Mouse (Mus musculus) neural tube, embryonic 10.5 days (tissue): Measurements from ENCODE around the gene Atrnl1.
"Not testable (repeated sequence)": the region's sequence is repeated elsewhere in the genome, so short reads cannot be mapped to it uniquely, and the experiment has no call there.

Experiments used
- DNase-seq: peaks from one replicate; pipeline ENCODE4 v3.0.0-alpha.2; 2017; ENCODE audit warnings: low spot score; ENCODE audit errors: extremely low spot score

The Atrnl1 gene

DNA sequence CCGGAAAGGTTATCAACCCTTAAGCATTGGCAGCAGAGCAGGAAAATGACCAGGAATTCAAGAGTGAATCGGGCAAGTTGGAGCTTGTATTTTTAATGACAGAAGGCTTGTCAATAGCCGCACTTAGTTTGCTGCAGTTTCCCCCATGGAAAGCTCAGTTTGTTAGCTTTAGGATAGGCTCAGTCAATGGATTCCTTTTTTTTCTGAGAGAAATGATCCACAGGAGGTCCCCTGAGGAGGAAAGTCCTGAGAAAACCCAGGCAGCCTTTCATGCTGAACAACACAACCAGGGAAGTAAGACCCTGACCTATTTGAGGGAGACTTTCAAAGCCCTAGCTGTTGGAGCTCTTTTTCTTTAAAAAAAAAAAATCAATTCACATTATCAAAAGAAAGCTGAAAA lies 350.5 kb downstream of the Atrnl1 start:
- no peak for DNase-seq

DNA sequence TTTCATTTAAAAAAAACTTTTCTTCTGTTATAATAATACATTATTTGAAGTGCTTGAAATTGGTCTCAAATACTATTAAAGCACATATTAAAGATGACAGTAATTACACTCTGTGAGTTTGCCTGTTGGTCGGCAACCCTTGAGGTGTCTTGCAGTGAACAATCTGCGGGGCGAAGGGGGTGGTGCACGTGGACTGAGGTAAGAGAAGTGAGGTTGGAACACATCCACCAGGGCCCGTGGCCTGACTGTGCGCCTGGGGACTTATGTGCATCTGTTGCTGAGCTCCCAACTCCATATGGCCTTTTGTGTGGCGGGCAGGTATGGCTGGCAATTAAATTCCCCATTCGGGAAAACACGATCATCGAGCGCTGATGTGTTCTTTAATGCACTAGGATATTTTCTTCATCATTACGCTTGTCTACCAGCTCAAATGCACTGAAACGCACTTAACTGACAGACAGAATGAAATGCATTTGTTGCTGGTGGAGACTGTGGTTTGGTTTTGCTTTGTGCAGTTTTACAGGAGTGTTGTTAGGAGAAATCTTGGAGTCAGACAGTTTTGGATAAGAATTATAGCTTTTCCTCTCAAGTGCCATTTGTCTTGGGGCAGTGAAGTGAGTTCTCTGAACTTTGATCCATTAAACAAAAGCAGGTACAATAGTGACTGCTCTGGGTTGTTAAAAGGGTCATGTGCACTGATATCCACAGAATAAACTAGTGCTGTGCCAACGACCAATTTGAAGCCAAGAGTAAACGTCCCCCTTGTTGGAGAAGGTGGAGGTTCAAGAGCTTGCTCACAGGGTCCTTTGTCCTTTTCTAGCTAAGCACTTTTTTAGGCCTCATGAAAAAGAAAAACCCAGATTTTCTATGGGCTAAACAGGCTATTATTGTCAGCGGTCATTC lies 351.2 kb downstream of the Atrnl1 start:
- no peak for DNase-seq

DNA sequence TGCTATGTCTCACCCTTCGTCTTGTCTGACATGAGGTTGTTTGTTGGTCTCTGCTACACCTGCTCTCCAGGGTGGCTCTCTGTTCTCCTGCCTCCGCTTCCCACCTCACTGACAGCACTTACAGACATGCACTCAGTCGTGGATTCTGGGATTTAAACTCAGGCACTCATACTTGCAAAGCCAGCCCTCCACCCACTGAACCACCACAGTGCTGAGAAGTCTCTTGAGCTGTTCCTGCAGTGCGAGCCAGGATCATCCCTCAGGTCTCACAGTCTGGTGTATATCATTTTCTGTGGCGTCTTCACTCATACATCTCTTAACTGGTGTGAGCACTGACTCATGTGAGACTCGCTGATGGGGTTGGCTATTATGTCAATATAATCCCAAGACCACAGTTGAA lies 353.0 kb downstream of the Atrnl1 start:
- no peak for DNase-seq

DNA sequence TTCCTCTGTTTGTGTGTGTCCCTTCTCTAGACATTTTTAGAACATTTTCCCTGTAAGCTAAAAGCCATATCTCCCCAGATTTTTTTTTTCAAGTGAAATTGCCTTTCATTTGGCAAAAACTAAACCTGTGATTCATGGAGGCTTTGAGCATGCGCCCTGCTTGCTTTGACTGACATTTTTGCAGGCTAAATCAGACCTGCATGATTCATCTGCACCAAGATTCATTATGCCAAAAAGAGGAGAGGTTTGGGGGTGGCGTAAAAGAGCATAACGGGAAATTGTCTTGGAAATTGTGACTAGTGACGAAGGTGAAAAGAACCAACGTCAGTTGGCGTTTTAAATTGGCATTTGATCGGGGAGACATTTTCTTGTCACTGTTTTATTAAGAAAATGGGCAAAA lies 358.9 kb downstream of the Atrnl1 start:
- no peak for DNase-seq

DNA sequence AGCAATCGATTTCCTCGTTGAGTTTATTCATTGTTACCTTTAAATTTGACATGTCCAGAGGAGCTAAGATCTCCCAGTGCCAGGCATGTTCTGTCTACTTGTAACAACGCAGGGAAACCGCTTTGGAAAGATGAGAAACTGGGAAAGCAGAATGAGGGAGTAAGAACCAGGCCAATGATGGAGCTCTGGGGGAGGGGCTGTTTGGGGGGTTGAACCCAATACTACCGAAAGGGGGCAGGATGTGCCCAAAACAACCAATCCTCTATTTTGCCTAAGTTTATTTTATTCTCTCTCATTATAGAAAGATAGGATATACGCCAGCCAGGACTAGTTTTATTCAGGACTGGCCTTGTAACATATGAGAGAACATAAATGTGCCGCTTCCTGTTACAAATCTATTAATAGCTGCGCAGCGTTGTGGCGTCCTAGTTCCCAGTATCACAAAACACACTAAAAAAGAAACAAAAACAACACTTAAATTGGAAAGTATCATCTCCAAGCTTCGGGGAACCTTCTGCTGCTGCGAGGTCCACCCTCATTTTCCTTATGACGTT lies 359.6 kb downstream of the Atrnl1 start:
- no peak for DNase-seq

DNA sequence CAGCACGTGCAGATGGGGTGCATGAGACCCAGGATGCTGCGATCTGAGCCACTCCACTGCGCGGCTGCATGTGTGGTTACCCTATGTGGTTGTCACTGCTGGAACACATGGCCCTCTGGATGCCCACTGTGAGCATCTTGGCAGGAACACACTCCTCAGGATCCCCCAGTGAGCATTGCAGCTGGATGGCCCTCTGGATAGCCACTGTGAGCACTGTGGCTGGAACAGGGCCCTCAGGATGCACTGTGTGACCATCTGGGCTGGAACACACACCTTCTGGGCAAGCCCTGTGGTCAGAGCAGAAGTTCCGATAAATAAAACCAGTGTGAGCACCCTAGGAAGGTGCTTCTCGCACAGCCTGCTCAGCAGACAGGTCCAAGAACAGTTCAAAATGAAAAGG lies 364.4 kb downstream of the Atrnl1 start:
- DNase-seq = no peak

DNA sequence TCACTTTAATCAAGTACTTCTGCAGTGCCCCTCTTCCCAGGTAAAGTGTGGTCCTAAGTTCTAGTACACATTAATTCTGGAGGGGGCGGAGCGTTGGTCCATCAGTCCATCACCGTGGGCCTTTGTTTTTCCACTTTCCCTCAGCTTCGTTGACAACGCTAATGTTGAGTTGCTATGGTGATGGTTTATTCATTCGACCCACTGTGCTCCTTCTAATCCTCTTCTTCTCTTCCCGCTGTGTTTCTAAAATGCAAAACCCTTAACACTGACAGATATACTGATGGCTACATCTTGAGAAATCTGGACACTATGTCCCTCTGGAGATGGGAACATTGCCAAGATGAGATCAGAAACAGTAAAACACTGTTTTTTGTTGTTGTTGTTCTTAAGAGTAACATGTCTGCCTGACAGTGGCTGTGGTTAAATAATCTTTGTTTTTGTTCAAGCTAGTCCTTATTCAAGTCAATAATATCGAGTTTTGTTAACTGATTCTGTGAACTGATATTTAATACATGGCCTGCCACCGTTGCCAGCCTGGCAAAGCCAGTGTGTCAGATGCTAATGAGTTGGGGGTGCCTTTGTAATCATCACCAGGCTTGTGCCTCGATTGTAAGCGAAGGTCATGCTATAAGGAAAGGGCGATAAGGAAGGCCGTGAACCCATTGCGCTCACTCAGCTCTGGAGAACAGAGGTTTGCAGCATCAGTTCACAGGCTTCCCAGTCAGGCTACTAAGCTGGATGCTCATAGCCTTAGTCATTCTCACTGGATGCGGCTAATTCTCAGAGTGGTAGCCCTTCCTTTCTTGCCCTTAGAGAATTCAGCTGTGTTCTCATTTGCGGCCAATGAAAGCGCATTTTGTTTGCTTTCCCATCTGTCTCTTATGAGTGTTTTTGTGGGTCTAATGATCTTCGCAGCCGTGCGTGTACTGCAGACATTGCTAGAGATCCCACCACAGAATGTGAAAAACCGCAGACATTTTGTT lies 375.4 kb downstream of the Atrnl1 start:
- DNase-seq = no peak

DNA sequence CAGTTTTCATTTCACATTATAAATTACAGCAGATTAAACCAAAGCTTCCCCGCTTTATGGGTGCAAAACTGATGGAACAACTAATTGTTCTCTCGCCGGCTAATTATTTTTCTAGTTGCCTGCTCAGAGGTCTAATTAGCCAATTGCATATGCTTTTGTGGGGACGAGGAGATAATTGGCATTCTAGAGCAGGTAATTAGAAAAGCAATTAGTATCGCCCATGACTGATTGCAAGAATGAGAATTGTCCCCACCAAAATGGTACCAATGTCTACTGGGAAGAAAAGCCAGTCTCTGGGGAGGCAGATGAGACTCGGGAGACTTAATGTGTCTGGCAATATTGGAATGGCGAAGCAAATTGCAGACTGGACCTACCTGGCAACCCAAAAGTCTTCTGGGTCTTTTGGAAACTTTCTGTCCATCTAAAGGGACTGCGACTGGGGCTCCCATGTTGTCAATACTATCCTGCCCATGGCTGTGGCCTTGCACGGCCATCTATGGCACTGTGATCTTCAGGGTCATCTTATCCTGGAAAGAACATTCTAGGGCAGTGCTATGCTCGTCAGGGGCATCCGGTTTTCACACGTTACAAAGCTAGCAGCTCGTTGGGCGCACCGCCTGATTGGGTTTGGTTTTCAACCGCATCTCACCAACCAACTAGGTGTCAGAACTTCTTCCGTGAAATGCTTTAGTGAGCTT lies 377.0 kb downstream of the Atrnl1 start:
- DNase-seq = no peak

DNA sequence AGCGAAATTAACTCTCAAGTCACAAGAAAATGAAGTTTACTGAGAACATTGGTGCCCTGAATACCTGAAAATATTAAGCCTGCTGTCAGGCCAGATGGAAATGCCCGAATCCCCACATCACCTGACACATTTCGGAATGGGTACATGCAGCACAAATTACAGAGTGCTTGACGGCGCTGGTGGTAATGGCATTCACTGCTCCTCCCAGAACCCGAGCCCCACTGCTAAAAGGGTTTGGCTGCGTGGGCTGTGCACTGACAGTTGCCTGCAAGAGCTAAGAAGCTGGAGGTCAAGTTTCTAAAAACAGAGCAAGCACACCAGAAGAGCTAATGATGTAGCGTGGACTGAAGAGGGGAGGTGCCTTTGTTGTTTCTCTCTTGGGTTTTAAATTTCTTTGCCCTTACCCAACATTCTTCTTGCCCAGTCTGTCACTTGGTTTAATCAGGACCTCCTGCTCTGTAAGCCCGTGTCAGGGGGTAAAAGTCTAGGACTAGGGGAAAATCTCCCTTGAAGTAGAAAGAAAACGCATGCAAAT lies 377.8 kb downstream of the Atrnl1 start:
- no peak for DNase-seq

DNA sequence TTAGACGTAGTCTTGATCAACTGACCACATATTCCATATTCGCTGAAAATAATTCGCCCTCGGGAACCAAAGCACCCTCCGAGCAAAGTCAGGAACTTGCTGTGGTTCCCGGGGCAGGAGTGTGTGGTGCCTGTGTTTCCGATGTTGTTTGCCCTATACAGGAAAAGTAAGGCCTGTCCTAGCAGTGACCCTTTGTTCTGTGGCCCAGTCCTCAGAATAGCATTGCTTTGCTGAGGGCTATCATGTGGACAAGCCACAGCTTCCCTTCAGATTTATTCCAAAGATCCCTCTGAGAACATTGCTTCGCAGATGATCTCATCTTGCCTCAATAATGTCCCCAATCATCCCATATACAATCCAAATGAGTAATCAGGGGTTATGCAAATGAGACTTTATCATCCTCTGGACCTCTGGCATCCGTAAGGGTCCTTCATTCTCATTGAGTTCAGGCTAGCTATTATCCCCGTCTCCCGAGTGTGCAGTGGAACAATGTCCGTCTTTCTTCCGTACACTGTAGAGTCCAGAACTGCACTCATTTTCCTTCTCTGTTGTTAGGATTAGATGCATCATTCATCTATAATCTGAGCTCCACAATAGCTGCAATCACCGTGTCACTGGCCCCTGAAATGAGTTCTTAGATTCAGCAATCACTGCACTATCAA lies 380.4 kb downstream of the Atrnl1 start:
- DNase-seq = no peak

DNA sequence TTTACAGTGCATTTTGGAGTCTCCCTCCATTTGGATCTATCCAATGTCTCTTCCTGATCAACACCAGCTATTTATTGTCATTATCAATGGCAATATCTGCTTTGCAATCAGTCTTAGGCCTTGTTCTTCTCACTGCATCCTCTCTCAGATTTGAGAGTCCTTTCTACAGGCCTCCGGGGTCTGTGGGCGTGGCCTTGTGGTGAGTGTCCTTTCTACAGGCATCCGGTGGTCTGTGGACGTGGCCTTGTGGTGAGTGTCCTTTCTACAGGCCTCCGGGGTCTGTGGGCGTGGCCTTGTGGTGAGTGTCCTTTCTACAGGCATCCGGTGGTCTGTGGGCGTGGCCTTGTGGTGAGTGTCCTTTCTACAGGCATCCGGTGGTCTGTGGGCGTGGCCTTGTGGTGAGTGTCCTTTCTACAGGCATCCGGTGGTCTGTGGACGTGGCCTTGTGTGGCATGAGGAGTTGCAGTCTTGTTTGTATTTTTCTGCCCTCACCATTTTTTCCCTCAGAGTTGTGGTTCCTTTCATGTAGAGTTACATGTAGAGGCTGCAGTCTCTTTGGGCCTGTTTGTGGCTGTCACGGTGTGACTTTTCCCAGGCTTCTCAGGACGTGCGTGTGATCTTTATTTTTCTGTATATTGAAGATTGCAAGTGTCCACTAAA lies 383.5 kb downstream of the Atrnl1 start:
- DNase-seq = not testable (repeated sequence)

DNA sequence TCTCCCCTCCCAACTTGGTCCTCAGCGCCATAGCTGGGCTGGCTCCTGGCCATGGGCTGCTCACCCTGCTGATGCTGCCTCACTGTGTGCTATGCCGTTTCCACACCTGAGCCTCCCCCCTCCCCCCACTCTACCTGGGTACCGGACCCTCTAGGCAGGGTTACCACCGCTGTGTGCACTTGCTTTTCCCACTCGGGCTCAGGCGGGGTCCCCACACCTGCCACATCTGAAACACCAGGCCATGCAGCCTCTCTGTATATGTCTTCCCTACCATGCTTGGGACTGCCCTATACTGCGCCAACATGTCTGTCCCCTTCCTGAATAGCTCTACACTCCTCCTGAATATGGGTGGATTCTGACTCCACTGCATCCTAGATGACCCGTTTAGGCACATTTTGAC lies 384.2 kb downstream of the Atrnl1 start:
- no peak for DNase-seq

DNA sequence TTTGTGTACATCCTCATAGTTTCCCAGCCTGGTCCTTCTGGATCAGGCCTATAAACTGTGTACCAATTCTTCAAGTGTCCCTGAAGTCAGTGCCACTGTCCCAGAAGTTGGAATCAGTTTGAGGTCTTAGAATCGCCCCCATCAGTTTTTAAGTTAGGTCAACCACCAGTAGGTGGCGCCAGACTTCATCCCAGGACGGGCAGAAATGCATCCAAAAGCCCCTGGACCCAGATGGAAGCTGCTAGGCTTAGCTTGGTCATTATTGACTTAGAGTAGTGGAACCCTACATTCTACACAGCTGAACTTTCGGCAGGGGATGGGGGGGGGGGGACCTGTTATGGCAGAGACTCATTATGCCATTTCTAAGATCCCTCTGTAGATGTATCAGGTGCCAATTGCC lies 387.1 kb downstream of the Atrnl1 start:
- peak; percentile 59 for DNase-seq

DNA sequence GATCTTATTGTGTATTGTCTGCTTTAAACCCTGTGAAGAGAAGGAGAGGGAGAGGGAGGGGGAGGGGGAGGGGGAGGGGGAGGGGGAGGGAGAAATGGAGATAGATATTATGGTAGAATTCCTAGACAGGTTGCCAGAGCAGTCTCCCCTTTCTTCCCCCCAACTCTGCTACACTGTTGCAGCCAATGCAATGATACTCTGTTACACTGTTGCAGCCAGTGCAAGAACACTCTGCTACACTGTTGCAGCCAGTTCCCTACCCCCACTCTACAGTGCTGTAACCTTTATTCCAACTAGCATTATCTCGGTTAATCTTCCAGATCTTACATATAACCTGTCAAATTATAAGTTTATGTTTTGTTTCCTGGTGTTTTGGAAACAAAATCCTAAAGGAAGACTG lies 400.8 kb downstream of the Atrnl1 start:
- no peak for DNase-seq

DNA sequence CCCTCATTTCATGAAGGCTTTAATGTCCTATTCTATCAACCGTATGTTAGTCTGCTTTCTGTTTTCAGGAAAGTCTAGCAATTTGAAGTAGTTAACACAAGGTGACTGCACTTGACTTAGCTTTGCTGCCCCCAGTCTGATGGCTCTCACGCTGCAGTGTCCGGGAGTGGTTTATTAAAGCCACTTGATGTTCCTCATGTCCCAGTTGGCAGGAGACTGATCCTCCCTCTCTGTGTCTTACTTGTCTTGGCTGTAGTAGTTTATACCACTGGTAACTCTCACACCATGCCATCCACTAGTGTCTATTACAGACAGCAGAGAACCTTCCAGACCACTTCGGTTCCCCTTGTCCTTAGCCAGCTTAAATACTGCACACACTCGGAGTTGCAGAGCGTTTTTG lies 404.9 kb downstream of the Atrnl1 start:
- DNase-seq = peak; percentile 8

DNA sequence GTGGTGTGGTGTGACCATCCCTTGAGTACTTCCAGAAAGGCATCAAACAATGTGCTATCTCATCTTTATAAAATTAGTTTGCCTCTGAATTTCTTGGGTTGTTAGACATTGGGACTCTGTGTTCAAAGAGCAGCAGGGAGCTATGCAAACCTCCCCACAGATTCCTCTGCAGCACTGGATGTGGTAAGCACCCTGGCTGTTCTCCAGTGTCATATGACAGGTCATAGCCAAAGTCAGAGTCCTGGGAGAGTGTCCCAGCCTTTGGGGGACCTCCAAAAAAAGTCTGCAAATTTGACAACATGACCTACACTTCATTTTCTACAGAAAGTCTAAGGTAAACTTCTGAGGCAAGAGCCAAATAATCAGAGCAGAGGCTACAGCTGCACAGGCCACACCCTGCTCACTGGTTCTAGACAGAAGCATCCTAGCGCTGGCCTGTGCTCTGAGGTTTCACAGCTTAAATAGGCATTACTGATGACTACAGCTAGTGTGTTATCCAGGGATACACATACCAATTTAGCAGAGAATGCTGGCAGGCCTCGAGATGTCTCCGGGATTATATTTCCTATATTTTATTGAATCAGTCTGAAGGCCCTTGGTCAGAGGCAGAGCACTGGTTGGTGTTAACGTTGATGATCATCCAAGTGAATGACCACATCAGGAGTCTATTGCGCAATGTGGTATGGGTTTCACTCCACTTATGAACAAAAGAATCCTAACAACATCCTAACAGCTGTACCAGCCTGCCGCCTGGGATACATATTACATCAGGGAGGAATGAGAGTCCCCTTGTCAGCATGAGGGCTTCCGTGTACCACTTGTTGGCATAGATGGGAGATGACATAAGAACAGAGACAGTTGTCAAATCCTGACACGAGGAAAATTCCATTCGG lies 406.0 kb downstream of the Atrnl1 start:
- DNase-seq = peak; percentile 7

DNA sequence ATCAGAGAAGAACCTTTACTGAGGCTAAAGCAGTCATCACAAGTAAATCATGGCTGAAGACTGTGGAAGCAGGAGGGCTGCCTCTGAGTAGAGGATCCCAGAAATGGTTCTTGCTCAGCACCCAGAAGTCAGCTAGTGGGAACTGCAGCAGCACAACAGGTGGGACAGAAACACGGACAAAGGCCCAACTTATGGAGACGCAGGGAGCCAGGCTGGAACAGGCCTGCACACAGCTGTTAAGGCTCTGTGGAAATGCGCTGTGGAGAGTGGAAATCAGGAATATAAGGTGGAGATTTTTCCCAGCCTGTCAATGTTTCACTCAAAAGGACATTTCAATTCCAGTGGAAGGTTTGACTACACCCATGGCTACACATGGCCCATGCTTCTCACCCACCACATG lies 406.6 kb downstream of the Atrnl1 start:
- peak; percentile 11 for DNase-seq

DNA sequence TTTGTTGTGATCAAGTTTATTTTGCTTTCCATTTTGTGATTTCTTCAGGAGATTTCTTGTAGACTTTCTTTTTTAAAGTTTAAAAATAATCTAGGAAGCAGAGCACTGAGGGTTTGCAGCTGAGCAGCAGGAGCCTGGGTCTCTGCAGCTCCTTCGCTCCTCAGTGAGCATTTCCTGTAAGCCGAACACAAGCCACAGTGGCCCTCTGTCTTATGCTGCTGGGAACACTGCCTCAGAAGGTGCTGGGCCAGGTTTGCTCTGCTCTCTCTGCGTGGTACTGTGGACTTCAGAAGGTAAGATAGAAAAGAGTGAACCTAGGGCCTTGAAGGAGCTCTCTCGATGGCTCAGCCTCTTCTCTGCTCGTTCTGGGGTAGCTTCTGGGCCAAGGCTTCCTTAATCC lies 407.9 kb downstream of the Atrnl1 start:
- DNase-seq = peak; percentile 9
